In the genomic region with DNA sequence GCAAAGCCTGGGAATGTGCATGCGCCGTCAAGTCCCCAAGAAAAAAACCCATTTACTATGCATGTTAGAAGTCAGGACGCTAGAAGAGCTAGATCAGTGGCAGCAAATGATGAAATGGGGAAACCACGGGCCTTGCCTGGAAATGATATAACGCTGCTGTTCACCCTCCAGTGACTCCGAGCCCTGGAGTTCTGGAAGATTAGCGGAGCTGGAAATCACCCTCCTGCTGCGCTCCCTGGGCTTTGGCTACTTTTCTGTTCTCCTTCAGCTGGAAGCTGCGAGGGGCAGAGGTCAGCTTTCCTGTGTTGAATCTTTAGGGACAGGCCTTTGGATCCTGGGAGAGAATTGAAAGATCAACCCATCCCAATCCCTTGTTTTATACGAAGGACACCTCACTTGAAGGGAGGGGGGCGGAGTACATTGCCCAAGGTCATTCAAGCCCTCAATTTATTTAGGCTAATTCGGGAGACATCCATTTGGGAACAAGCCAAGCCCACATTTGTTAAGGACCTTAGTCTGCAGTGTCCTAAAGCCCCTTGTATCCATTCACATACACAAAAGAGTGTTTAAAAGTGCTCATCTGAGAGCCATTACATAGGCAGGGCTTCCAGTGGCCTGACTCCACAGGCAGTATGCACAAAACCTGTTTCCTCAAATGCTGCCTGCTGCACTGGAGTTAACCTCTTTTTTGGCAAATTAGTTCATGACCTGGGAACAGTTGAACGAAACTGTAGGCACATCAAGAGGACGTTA, we compare ENCODE assay signal across 11 mouse cellular contexts. TPM values are rescaled to one million over a fixed set of nuclear protein-coding genes. Genes with fewer than 3 reads are reported as not detected.
DNase-seq lines count a peak whose midpoint lies in the region; ATAC-seq lines count a peak whose summit lies in the region.
"Had no signal": no experiment of that assay in that cellular context is flagged by ENCODE, and none has a peak within 500 bp of the region (broad histone marks: within the 10 kb centered on the region; RNA-seq: fewer than 3 reads in every experiment).

No protein-coding gene starts in this region.

- no peaks in the 10 kb centered on the region; the same call in none of the 2 replicates for H3K27me3 ChIP-seq in hindbrain, embryonic 10.5 days (ENCODE audit: insufficient read depth, poor library complexity, severe bottlenecking)
- no peaks in the 10 kb centered on the region for H3K27me3 ChIP-seq in hindbrain, embryonic 12.5 days
- peaks cover 17% of the 10 kb centered on the region for H3K27me3 ChIP-seq in midbrain, embryonic 12.5 days
- peaks cover 6% of the 10 kb centered on the region for H3K27me3 ChIP-seq in midbrain, embryonic 15.5 days (replicated peaks)
- no peaks in the 10 kb centered on the region for H3K27me3 ChIP-seq in embryonic facial prominence, embryonic 14.5 days (replicated peaks; ENCODE audit: control insufficient read depth, insufficient read depth, low read length)
- H3K27me3 ChIP-seq in stomach, embryonic 14.5 days (ENCODE audit: control insufficient read depth, insufficient read depth, low read length): no peaks in the 10 kb centered on the region

- H3K27ac ChIP-seq in hindbrain, embryonic 10.5 days: no peak overlapping the region
- no peak overlapping the region for H3K27ac ChIP-seq in hindbrain, embryonic 12.5 days
- H3K27ac ChIP-seq in midbrain, embryonic 12.5 days (replicated peaks): no peak overlapping the region
- H3K27ac ChIP-seq in midbrain, embryonic 15.5 days: no peak overlapping the region
- H3K27ac ChIP-seq in embryonic facial prominence, embryonic 14.5 days (replicated peaks; ENCODE audit: low read depth, low read length): 0 out of 2 replicates have a peak overlapping the region, but pooled peaks have one; percentile 5
- H3K27ac ChIP-seq in stomach, embryonic 14.5 days (ENCODE audit: low read length): peak overlapping the region; percentile 68; the same call in 1 of the 2 replicates
- H3K27ac ChIP-seq: limb, embryonic 13.5 days had no signal

- H3K4me1 ChIP-seq in hindbrain, embryonic 10.5 days (replicated peaks): peaks cover 10% of the 10 kb centered on the region; the same call in 1 of the 2 replicates
- H3K4me1 ChIP-seq in hindbrain, embryonic 12.5 days: peaks cover 6% of the 10 kb centered on the region
- peaks cover 7% of the 10 kb centered on the region for H3K4me1 ChIP-seq in midbrain, embryonic 12.5 days
- H3K4me1 ChIP-seq in midbrain, embryonic 15.5 days: peaks cover 5% of the 10 kb centered on the region
- no peaks in the 10 kb centered on the region; the same call in 1 of the 2 replicates for H3K4me1 ChIP-seq in embryonic facial prominence, embryonic 14.5 days (ENCODE audit: control insufficient read depth, insufficient read depth, low read length)
- peaks cover 22% of the 10 kb centered on the region for H3K4me1 ChIP-seq in stomach, embryonic 14.5 days (ENCODE audit: control insufficient read depth, insufficient read depth, low read length)

- H3K4me3 ChIP-seq in hindbrain, embryonic 10.5 days: no peak overlapping the region
- H3K4me3 ChIP-seq in hindbrain, embryonic 12.5 days: no peak overlapping the region
- no peak overlapping the region for H3K4me3 ChIP-seq in midbrain, embryonic 12.5 days
- no peak overlapping the region for H3K4me3 ChIP-seq in midbrain, embryonic 15.5 days
- H3K4me3 ChIP-seq in embryonic facial prominence, embryonic 14.5 days (ENCODE audit: low read depth, low read length): no peak overlapping the region
- no peak overlapping the region for H3K4me3 ChIP-seq in stomach, embryonic 14.5 days (ENCODE audit: low read depth, low read length)
- H3K4me3 ChIP-seq: limb, embryonic 13.5 days had no signal

- peak; percentile 4 for DNase-seq in hindbrain, embryonic 10.5 days (ENCODE audit: low spot score)
- peak; percentile 60 for DNase-seq in embryonic facial prominence, embryonic 14.5 days (ENCODE audit: low spot score)
- no peak for DNase-seq in testis, postnatal 10 days (ENCODE audit: low spot score)
- no peak for DNase-seq in ovary, postnatal 14 days (ENCODE audit: low spot score)
- DNase-seq: adrenal gland, postnatal 36 days had no signal

- H3K36me3 ChIP-seq in hindbrain, embryonic 10.5 days: no peaks in the 10 kb centered on the region
- H3K36me3 ChIP-seq in hindbrain, embryonic 12.5 days: no peaks in the 10 kb centered on the region
- H3K36me3 ChIP-seq in midbrain, embryonic 12.5 days: no peaks in the 10 kb centered on the region
- no peaks in the 10 kb centered on the region for H3K36me3 ChIP-seq in midbrain, embryonic 15.5 days (replicated peaks)
- H3K36me3 ChIP-seq in embryonic facial prominence, embryonic 14.5 days (ENCODE audit: control insufficient read depth, insufficient read depth, low read length): no peaks in the 10 kb centered on the region
- no peaks in the 10 kb centered on the region for H3K36me3 ChIP-seq in stomach, embryonic 14.5 days (ENCODE audit: control insufficient read depth, insufficient read depth, low read length)
- H3K36me3 ChIP-seq: G1E; limb, embryonic 13.5 days had no signal

- ATAC-seq in hindbrain, embryonic 12.5 days (ENCODE audit: low FRiP score): no peak
- ATAC-seq in midbrain, embryonic 12.5 days (ENCODE audit: low FRiP score, low read depth): 0 out of 2 replicates have a peak, but pooled peaks have one; percentile 10
- ATAC-seq in midbrain, embryonic 15.5 days (replicated peaks): no peak
- peak; percentile 15; the same call in 1 of the 2 replicates for ATAC-seq in embryonic facial prominence, embryonic 14.5 days (ENCODE audit: low read depth)
- ATAC-seq in stomach, embryonic 14.5 days (ENCODE audit: insufficient number of reproducible peaks, insufficient read depth, low FRiP score, low read depth): peak; percentile 63; the same call in 1 of the 2 replicates

- WGBS in hindbrain, embryonic 10.5 days: 26% methylated on average over 14 of the region's 14 CpGs
- 24% methylated on average over 14 of the region's 14 CpGs for WGBS in hindbrain, embryonic 12.5 days
- WGBS in midbrain, embryonic 12.5 days: 10% methylated on average over 14 of the region's 14 CpGs
- 9% methylated on average over 14 of the region's 14 CpGs for WGBS in midbrain, embryonic 15.5 days
- 26% methylated on average over 14 of the region's 14 CpGs for WGBS in embryonic facial prominence, embryonic 14.5 days
- 31% methylated on average over 14 of the region's 14 CpGs for WGBS in stomach, embryonic 14.5 days

- H3K4me2 ChIP-seq in hindbrain, embryonic 12.5 days (replicated peaks): no peak overlapping the region
- H3K4me2 ChIP-seq in midbrain, embryonic 12.5 days (replicated peaks): no peak overlapping the region; the same call in 1 of the 2 replicates
- H3K4me2 ChIP-seq in midbrain, embryonic 15.5 days: no peak overlapping the region
- no peak overlapping the region for H3K4me2 ChIP-seq in embryonic facial prominence, embryonic 14.5 days (ENCODE audit: low read depth, low read length)
- H3K4me2 ChIP-seq in stomach, embryonic 14.5 days (replicated peaks; ENCODE audit: low read depth, low read length): no peak overlapping the region
- H3K4me2 ChIP-seq: limb, embryonic 13.5 days had no signal

- H3K9me3 ChIP-seq in hindbrain, embryonic 10.5 days: no peaks in the 10 kb centered on the region
- H3K9me3 ChIP-seq in hindbrain, embryonic 12.5 days (replicated peaks): no peaks in the 10 kb centered on the region
- no peaks in the 10 kb centered on the region for H3K9me3 ChIP-seq in midbrain, embryonic 12.5 days
- H3K9me3 ChIP-seq in midbrain, embryonic 15.5 days: no peaks in the 10 kb centered on the region
- H3K9me3 ChIP-seq in embryonic facial prominence, embryonic 14.5 days (ENCODE audit: control insufficient read depth, low read length): no peaks in the 10 kb centered on the region
- no peaks in the 10 kb centered on the region for H3K9me3 ChIP-seq in stomach, embryonic 14.5 days (ENCODE audit: control insufficient read depth, low read depth, low read length)
- H3K9me3 ChIP-seq: G1E; limb, embryonic 13.5 days had no signal

- no peak overlapping the region for H3K9ac ChIP-seq in hindbrain, embryonic 12.5 days
- H3K9ac ChIP-seq in midbrain, embryonic 12.5 days (replicated peaks): no peak overlapping the region
- H3K9ac ChIP-seq in midbrain, embryonic 15.5 days: no peak overlapping the region
- H3K9ac ChIP-seq in embryonic facial prominence, embryonic 14.5 days (ENCODE audit: low read depth, low read length): no peak overlapping the region
- no peak overlapping the region for H3K9ac ChIP-seq in stomach, embryonic 14.5 days (replicated peaks; ENCODE audit: low read depth, low read length)
- H3K9ac ChIP-seq: limb, embryonic 13.5 days had no signal

RNA-seq across cellular contexts. Expression of a gene that starts 49.1 kb away (rescaled TPM):
- polyA plus RNA-seq in hindbrain, embryonic 10.5 days (2016; fragmentation: Nextera tagmentation; extraction: Ambion mirVana): 19.0 and 23.2 TPM in 2 replicates
- 33.2 and 34.5 TPM in 2 replicates for polyA plus RNA-seq in hindbrain, embryonic 12.5 days (2016; fragmentation: Nextera tagmentation; extraction: Ambion mirVana)
- 28.8 and 31.4 TPM in 2 replicates for polyA plus RNA-seq in midbrain, embryonic 12.5 days (2016; fragmentation: Nextera tagmentation; extraction: Ambion mirVana)
- 45.3 and 46.6 TPM in 2 replicates for polyA plus RNA-seq in midbrain, embryonic 15.5 days (2015; fragmentation: Nextera tagmentation; extraction: Ambion mirVana)
- 40.7 and 44.2 TPM in 2 replicates for polyA plus RNA-seq in embryonic facial prominence, embryonic 14.5 days (2014; fragmentation: Nextera tagmentation; extraction: Ambion mirVana)
- polyA plus RNA-seq in stomach, embryonic 14.5 days (2014; fragmentation: Nextera tagmentation; extraction: Ambion mirVana): 43.6 and 45.9 TPM in 2 replicates

Comparison
In these comparisons a context has a peak if more than half of its experiments do, and no peak if none do; other contexts are left out.
1. ATAC-seq: peak in midbrain, embryonic 12.5 days (single experiment), embryonic facial prominence, embryonic 14.5 days (single experiment) and stomach, embryonic 14.5 days (single experiment); none in hindbrain, embryonic 12.5 days (single experiment) and midbrain, embryonic 15.5 days (single experiment).
2. DNase-seq: peak in hindbrain, embryonic 10.5 days (single experiment) and embryonic facial prominence, embryonic 14.5 days (single experiment); none in testis, postnatal 10 days (single experiment) and ovary, postnatal 14 days (single experiment).
3. H3K27ac ChIP-seq: peak in embryonic facial prominence, embryonic 14.5 days (single experiment) and stomach, embryonic 14.5 days (single experiment); none in hindbrain, embryonic 10.5 days (single experiment), hindbrain, embryonic 12.5 days (single experiment), midbrain, embryonic 12.5 days (single experiment) and midbrain, embryonic 15.5 days (single experiment).